Mouse (Mus musculus): ENCODE measurements around the gene Gm27235. TPM values are rescaled to one million over a fixed set of nuclear protein-coding genes. Genes with fewer than 3 reads are reported as not detected.
"Not testable (repeated sequence)": the region's sequence is repeated elsewhere in the genome, so short reads cannot be mapped to it uniquely, and the experiment has no call there.

Gm27235 gene
- polyA plus RNA-seq (2015; fragmentation: Nextera tagmentation; extraction: Ambion mirVana) = not detected in 2 replicates

DNA sequence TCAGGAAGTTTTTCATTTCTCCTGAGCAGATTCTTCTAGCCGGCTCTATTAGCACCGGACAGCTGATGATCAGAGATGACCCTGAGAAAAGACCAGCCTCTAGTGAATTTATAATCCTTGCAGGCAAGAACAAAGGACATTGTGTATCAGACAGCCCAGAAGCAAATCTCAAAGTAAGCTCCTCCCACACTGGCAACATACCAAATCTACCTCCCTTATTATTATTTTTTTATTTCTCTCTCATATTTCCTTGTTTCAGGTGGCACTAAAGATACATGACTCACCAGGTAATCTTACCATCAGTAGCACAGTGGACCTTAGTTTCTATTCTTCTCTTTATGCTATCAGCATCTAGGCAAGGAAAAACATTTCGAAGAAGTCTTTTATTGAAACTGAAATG lies at the start of gene Gm27235, which contains the start of gene D730048I06Rik:
Gene Gm27235, minus strand, starts transcription at position 101 of the 400 bp plus-strand sequence.
Gene D730048I06Rik, minus strand, starts transcription at position 112 of the 400 bp plus-strand sequence.
- WGBS = 88% methylated on average over 3 of the region's 3 CpGs

DNA sequence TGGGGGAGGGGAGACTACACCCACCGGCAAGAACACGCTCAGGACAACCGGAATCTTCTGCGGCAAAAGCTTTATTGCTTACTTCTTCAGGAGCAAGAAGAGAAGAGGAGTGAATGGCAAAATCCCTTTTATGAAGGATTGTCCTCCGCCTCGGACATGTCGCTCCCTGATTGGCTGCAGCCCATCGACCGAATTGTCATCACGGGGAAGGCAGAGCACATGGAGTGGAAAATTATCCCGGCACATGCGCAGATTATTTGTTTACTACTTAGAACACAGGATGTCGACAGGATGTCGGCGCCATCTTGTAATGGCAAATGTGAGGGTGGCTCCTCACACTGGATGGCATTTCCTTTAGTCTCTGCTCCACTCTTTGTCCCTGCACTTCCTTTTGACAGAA lies 28.0 kb upstream of the Gm27235 start:
- H3K36me3 ChIP-seq (ENCODE audit: insufficient read depth, low read length); ATAC-seq; H3K27ac ChIP-seq (ENCODE audit: low read length); H3K4me3 ChIP-seq (ENCODE audit: low read depth, low read length); DNase-seq (ENCODE audit: low spot score); H3K9me3 ChIP-seq (ENCODE audit: low read length); H3K9ac ChIP-seq (replicated peaks; ENCODE audit: low read depth); H3K4me2 ChIP-seq (replicated peaks; ENCODE audit: low read depth, low read length); H3K4me1 ChIP-seq (ENCODE audit: insufficient read depth, low read depth, low read length); H3K27me3 ChIP-seq (replicated peaks; ENCODE audit: insufficient read depth, low read length): not testable (repeated sequence)
- 91% methylated on average over 15 of the region's 15 CpGs for WGBS

More for the DNA sequence above, at the start of gene Gm27235, which contains the start of gene D730048I06Rik:
- H3K9me3 ChIP-seq (ENCODE audit: low read length) = no peaks in the 10 kb centered on the region
- no peak within 1 kb of the TSS for H3K4me2 ChIP-seq (replicated peaks; ENCODE audit: low read depth, low read length)
- H3K27me3 ChIP-seq (replicated peaks; ENCODE audit: insufficient read depth, low read length) = no peaks in the 10 kb centered on the region
- H3K36me3 ChIP-seq (ENCODE audit: insufficient read depth, low read length) = no peaks in the 10 kb centered on the region
- no peak within 1 kb of the TSS for H3K27ac ChIP-seq (ENCODE audit: low read length)
- no peak within 1 kb of the TSS for H3K9ac ChIP-seq (replicated peaks; ENCODE audit: low read depth)
- no peaks in the 10 kb centered on the region for H3K4me1 ChIP-seq (ENCODE audit: insufficient read depth, low read depth, low read length)
- no peak within 1 kb of the TSS for H3K4me3 ChIP-seq (ENCODE audit: low read depth, low read length)
- TF ChIP-seq EP300 (IDR thresholded peaks at IDR 0.05) = no peak
- TF ChIP-seq CTCF (IDR thresholded peaks at IDR 0.05) = no peak
- ATAC-seq (no peak), DNase-seq (ENCODE audit: low spot score) (no peak)

DNA sequence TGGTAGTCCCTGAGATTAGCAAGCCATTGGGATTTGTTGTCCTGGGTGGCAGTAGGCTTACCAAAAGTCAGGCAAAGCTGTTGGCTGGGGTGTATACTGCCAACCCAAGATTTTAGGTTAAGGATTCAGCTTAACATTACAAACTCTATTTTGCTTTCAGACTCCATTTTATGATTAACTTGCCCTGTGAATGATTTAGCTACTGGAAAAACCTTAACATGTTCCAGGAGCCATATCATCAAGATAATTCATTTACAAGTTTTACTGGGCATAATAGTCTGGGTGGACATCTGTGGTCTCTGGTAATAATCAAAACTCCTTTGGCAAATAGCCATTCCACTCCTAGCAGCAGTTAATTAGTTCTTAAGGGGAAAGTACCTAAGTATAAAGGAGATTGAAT lies 8.2 kb upstream of the Gm27235 start:
- Histone ChIP-seq H3K27ac (ENCODE audit: low read length) (no peak overlapping the region), H3K4me3 (ENCODE audit: low read depth, low read length) (no peak overlapping the region), H3K9ac (replicated peaks; ENCODE audit: low read depth) (no peak overlapping the region), H3K27me3 (replicated peaks; ENCODE audit: insufficient read depth, low read length) (no peaks in the 10 kb centered on the region), H3K4me1 (ENCODE audit: insufficient read depth, low read depth, low read length) (no peaks in the 10 kb centered on the region), H3K9me3 (ENCODE audit: low read length) (no peaks in the 10 kb centered on the region), H3K4me2 (replicated peaks; ENCODE audit: low read depth, low read length) (no peak overlapping the region), H3K36me3 (ENCODE audit: insufficient read depth, low read length) (no peaks in the 10 kb centered on the region)
- no peak for TF ChIP-seq EP300 (IDR thresholded peaks at IDR 0.05)
- no peak for TF ChIP-seq CTCF (IDR thresholded peaks at IDR 0.05)
- DNase-seq (ENCODE audit: low spot score) = no peak
- ATAC-seq = no peak

DNA sequence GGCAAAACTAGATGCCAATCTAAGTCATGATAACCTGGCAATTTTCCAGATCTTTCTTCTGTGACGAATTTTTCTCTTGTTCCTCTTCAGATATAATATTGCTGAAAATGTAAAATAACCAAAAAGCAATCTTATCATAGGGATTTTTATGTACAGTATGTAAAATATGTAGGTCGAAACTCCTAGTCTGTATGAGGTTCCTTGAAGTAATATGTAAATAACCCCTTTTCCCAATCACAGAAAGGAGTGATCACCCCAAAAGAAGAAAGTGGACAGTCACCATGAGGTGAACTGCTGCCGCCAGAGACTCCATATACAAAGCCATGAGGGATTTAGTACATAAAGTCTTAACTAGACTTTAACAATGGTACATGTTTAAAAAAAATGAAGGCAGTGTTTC lies 11.9 kb downstream of the Gm27235 start, which contains the start of gene Gm17727:
Gene Gm17727, minus strand, starts transcription at position 101 of the 400 bp plus-strand sequence.
- TF ChIP-seq CTCF (IDR thresholded peaks at IDR 0.05) (no peak), EP300 (IDR thresholded peaks at IDR 0.05) (no peak)
- Histone ChIP-seq H3K36me3 (ENCODE audit: insufficient read depth, low read length) (no peaks in the 10 kb centered on the region), H3K4me2 (replicated peaks; ENCODE audit: low read depth, low read length) (no peak within 1 kb of the TSS), H3K9ac (replicated peaks; ENCODE audit: low read depth) (no peak within 1 kb of the TSS), H3K9me3 (ENCODE audit: low read length) (no peaks in the 10 kb centered on the region), H3K27me3 (replicated peaks; ENCODE audit: insufficient read depth, low read length) (no peaks in the 10 kb centered on the region), H3K4me3 (ENCODE audit: low read depth, low read length) (no peak within 1 kb of the TSS), H3K4me1 (ENCODE audit: insufficient read depth, low read depth, low read length) (no peaks in the 10 kb centered on the region), H3K27ac (ENCODE audit: low read length) (no peak within 1 kb of the TSS)
- DNase-seq (ENCODE audit: low spot score) (no peak), ATAC-seq (no peak)
- 49% methylated on average over 3 of the region's 3 CpGs for WGBS

DNA sequence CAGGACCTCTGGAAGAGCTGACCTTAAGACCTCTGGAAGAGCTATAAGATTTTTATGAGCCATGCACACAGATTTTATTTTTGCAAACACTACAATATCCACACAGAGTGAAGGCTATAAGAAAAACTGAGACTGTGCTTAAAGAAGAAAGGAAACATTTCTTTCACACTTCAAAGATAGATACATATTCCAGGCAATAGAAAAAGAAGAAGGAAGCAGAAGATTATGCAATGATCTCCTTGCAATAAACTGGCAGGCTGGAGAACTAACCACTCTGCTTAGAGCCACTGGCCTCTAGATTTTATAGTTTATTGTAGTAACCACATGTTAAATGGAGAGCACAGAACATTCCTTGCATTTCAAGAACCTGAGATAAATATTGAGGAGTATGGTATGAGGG lies 33.1 kb downstream of the Gm27235 start:
- H3K9ac ChIP-seq (replicated peaks; ENCODE audit: low read depth) = no peak overlapping the region
- TF ChIP-seq CTCF (IDR thresholded peaks at IDR 0.05) = no peak
- TF ChIP-seq EP300 (IDR thresholded peaks at IDR 0.05) = no peak
- H3K4me2 ChIP-seq (replicated peaks; ENCODE audit: low read depth, low read length) = no peak overlapping the region
- H3K36me3 ChIP-seq (ENCODE audit: insufficient read depth, low read length) = no peaks in the 10 kb centered on the region
- no peaks in the 10 kb centered on the region for H3K9me3 ChIP-seq (ENCODE audit: low read length)
- no peak for DNase-seq (ENCODE audit: low spot score)
- no peak overlapping the region for H3K27ac ChIP-seq (ENCODE audit: low read length)
- H3K4me3 ChIP-seq (ENCODE audit: low read depth, low read length) = no peak overlapping the region
- ATAC-seq = no peak
- no peaks in the 10 kb centered on the region for H3K27me3 ChIP-seq (replicated peaks; ENCODE audit: insufficient read depth, low read length)
- no peaks in the 10 kb centered on the region for H3K4me1 ChIP-seq (ENCODE audit: insufficient read depth, low read depth, low read length)

DNA sequence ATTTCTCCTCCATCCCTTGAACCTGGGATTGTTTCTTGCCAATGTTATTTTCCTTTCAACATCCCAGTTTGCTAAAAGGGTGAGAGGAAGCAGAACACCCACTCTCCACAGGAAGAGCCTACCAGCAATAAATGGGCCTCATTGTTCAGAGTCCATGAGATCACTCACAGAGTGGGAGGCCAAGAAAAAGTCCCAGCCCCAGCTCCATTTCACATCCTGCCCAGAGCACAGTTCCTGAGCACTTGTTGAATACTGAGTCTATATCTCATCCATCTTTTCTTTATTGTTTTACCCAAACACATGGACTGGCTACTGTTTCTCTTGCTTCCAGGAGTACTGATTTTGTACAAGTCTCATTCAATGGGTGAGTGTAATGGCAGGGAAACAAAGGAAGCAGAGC lies 49.2 kb downstream of the Gm27235 start, which contains the start of gene Gm17677:
Gene Gm17677, plus strand, starts transcription at position 301 of the 400 bp plus-strand sequence.
- Histone ChIP-seq H3K9me3 (ENCODE audit: low read length) (no peaks in the 10 kb centered on the region), H3K36me3 (ENCODE audit: insufficient read depth, low read length) (no peaks in the 10 kb centered on the region), H3K27me3 (replicated peaks; ENCODE audit: insufficient read depth, low read length) (no peaks in the 10 kb centered on the region), H3K9ac (replicated peaks; ENCODE audit: low read depth) (no peak within 1 kb of the TSS), H3K4me1 (ENCODE audit: insufficient read depth, low read depth, low read length) (no peaks in the 10 kb centered on the region), H3K27ac (ENCODE audit: low read length) (no peak within 1 kb of the TSS), H3K4me2 (replicated peaks; ENCODE audit: low read depth, low read length) (no peak within 1 kb of the TSS), H3K4me3 (ENCODE audit: low read depth, low read length) (no peak within 1 kb of the TSS)
- DNase-seq (ENCODE audit: low spot score) = no peak
- TF ChIP-seq CTCF (IDR thresholded peaks at IDR 0.05) (no peak), EP300 (IDR thresholded peaks at IDR 0.05) (no peak)
- no peak for ATAC-seq

Other genes starting within 250 kb of the Gm27235 start
- gene Ddx25, start 231.6 kb downstream of the Gm27235 start, polyA plus RNA-seq (2015; fragmentation: Nextera tagmentation; extraction: Ambion mirVana) = 0.07 and 0.10 TPM in 2 replicates
- gene Pus3, start 231.5 kb downstream of the Gm27235 start, polyA plus RNA-seq (2015; fragmentation: Nextera tagmentation; extraction: Ambion mirVana) = 7.3 and 8.5 TPM in 2 replicates
- gene Pate2, start 219.8 kb downstream of the Gm27235 start, polyA plus RNA-seq (2015; fragmentation: Nextera tagmentation; extraction: Ambion mirVana) = 0.06 and 0.10 TPM in 2 replicates
- 4.7 and 5.0 TPM in 2 replicates for gene Hyls1, start 219.7 kb downstream of the Gm27235 start, polyA plus RNA-seq (2015; fragmentation: Nextera tagmentation; extraction: Ambion mirVana)
- gene Pate4, start 178.2 kb downstream of the Gm27235 start, polyA plus RNA-seq (2015; fragmentation: Nextera tagmentation; extraction: Ambion mirVana) = not detected in 2 replicates
- not detected in 2 replicates for gene Pate3, start 141.9 kb downstream of the Gm27235 start, polyA plus RNA-seq (2015; fragmentation: Nextera tagmentation; extraction: Ambion mirVana)
- not detected in 2 replicates for gene Pate1, start 102.7 kb downstream of the Gm27235 start, polyA plus RNA-seq (2015; fragmentation: Nextera tagmentation; extraction: Ambion mirVana)
- gene Gm17677, start 49.1 kb downstream of the Gm27235 start, polyA plus RNA-seq (2015; fragmentation: Nextera tagmentation; extraction: Ambion mirVana) = not detected in 2 replicates
- gene Gm17727, start 12.0 kb downstream of the Gm27235 start, polyA plus RNA-seq (2015; fragmentation: Nextera tagmentation; extraction: Ambion mirVana) = not detected in 2 replicates
- gene D730048I06Rik, start within 50 bp of the Gm27235 start, polyA plus RNA-seq (2015; fragmentation: Nextera tagmentation; extraction: Ambion mirVana) = not detected in 2 replicates
- gene 9230110F15Rik, start 54.0 kb upstream of the Gm27235 start, polyA plus RNA-seq (2015; fragmentation: Nextera tagmentation; extraction: Ambion mirVana) = not detected in 2 replicates
- gene 9230113P08Rik, start 118.3 kb upstream of the Gm27235 start, polyA plus RNA-seq (2015; fragmentation: Nextera tagmentation; extraction: Ambion mirVana) = not detected in 2 replicates

Measured in lung, postnatal 0 days (tissue).